Mouse (Mus musculus) C2C12 (cell line): ENCODE data around the gene Egfl8.

ENCODE experiments used
- CTCF ChIP-seq: IDR thresholded peaks from one replicate; pipeline ENCODE4 v1.5.1; 2011; ENCODE audit not compliant: control insufficient read depth, insufficient read depth, insufficient read length
- MYOD1 ChIP-seq: IDR thresholded peaks from one replicate; pipeline ENCODE4 v1.6.1; 2011; ENCODE audit warnings: low read depth; ENCODE audit not compliant: control insufficient read depth, insufficient read length
- USF1 ChIP-seq: IDR thresholded peaks from one replicate; pipeline ENCODE4 v1.6.1; 2011; ENCODE audit warnings: low read depth, mild to moderate bottlenecking, control low read depth, moderate library complexity

DNA sequence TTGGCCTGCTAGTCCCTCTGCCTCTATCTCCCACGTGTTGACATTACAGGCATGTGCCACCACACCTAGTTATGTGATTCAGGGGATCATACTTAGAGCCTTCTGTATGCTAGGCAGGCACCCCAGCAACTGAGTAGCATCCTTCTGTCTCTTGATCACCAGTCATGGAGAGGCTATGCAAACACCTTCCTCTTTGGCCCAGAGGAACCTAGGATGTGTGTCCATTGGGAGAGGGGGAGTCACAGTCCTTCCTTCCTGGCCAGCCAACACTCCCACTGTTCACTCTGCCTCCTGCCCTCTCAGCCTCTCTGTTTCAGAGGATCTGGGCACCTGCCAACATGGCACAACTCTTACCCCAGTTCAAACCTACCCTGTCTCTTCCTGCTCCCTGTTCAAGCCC lies 47.8 kb upstream of the Egfl8 start:
- TF ChIP-seq CTCF (no peak), MYOD1 (no peak), USF1 (no peak)
